ENCODE assay signal across 20 mouse cellular contexts in genomic region chr6:116427552-116427951, GRCm38 (mm10).
"Had no signal": no experiment of that assay in that cellular context is flagged by ENCODE, and none has a peak within 500 bp of the region (broad histone marks: within the 10 kb centered on the region; RNA-seq: fewer than 3 reads in every experiment).

No protein-coding gene starts in this region.

- H3K27me3 ChIP-seq: heart, embryonic 15.5 days; hindbrain, embryonic 13.5 days; hindbrain, embryonic 15.5 days; kidney, embryonic 15.5 days; limb, embryonic 12.5 days; liver, embryonic 13.5 days; liver, embryonic 15.5 days had no signal

- H3K27ac ChIP-seq: gastrocnemius, adult 2 months; heart, embryonic 13.5 days; heart, embryonic 15.5 days; hindbrain, embryonic 13.5 days; hindbrain, embryonic 15.5 days; hindbrain, postnatal 0 days; kidney, embryonic 15.5 days; kidney, postnatal 0 days; layer of hippocampus, adult 2 months; left cerebral cortex, adult 2 months; limb, embryonic 10.5 days; limb, embryonic 12.5 days; liver, embryonic 13.5 days; liver, embryonic 15.5 days had no signal

- H3K4me2 ChIP-seq: heart, embryonic 11.5 days; heart, embryonic 13.5 days; heart, embryonic 15.5 days; hindbrain, embryonic 13.5 days; hindbrain, embryonic 15.5 days; kidney, embryonic 15.5 days; limb, embryonic 12.5 days; liver, embryonic 13.5 days; liver, embryonic 15.5 days had no signal

- H3K36me3 ChIP-seq: heart, embryonic 13.5 days; heart, embryonic 15.5 days; hindbrain, embryonic 13.5 days; hindbrain, embryonic 15.5 days; kidney, embryonic 15.5 days; limb, embryonic 10.5 days; limb, embryonic 12.5 days; liver, embryonic 13.5 days; liver, embryonic 15.5 days had no signal

- ATAC-seq: hindbrain, postnatal 0 days; intestine, embryonic 16.5 days had no signal

- H3K9ac ChIP-seq: heart, embryonic 13.5 days; heart, embryonic 15.5 days; hindbrain, embryonic 13.5 days; hindbrain, embryonic 15.5 days; kidney, embryonic 15.5 days; limb, embryonic 12.5 days; liver, embryonic 13.5 days; liver, embryonic 15.5 days had no signal

- H3K9me3 ChIP-seq: heart, embryonic 15.5 days; hindbrain, embryonic 15.5 days; limb, embryonic 10.5 days; liver, embryonic 13.5 days; liver, embryonic 15.5 days had no signal

- H3K4me1 ChIP-seq: heart, embryonic 13.5 days; heart, embryonic 15.5 days; hindbrain, embryonic 13.5 days; hindbrain, embryonic 15.5 days; kidney, embryonic 15.5 days; limb, embryonic 10.5 days; limb, embryonic 12.5 days; liver, embryonic 13.5 days; liver, embryonic 15.5 days had no signal

- DNase-seq: gastrocnemius, adult 2 months; gastrocnemius, postnatal 10 days; gastrocnemius, postnatal 25 days; kidney, adult 11 months; kidney, adult 2 months; liver, embryonic 13.5 days had no signal

- H3K4me3 ChIP-seq: gastrocnemius, adult 2 months; heart, embryonic 13.5 days; heart, embryonic 15.5 days; hindbrain, embryonic 13.5 days; hindbrain, embryonic 15.5 days; kidney, embryonic 15.5 days; layer of hippocampus, adult 2 months; left cerebral cortex, adult 2 months; limb, embryonic 10.5 days; limb, embryonic 12.5 days; liver, embryonic 13.5 days; liver, embryonic 15.5 days had no signal
